Comparison of ENCODE assay signal across 8 mouse cellular contexts in genomic region chr12:21286712-21287650, GRCm38 (mm10). TPM values are rescaled to one million over a fixed set of nuclear protein-coding genes. Genes with fewer than 3 reads are reported as not detected.
DNase-seq lines count a peak whose midpoint lies in the region; ATAC-seq and TF ChIP-seq lines count a peak whose summit lies in the region.

No protein-coding gene starts in this region.

- no peak for TF ChIP-seq CTCF in G1E (IDR thresholded peaks at IDR 0.05; ENCODE audit: low read depth, low read length)

- ATAC-seq in G1E (ENCODE audit: extremely low read depth, insufficient number of reproducible peaks, low FRiP score, poor library complexity, severe bottlenecking), result peak; percentile 18; the same call in 1 of the 2 replicates
- ATAC-seq in intestine, embryonic 16.5 days, result peak; percentile 49
- no peak for ATAC-seq in stomach, embryonic 15.5 days (ENCODE audit: insufficient read depth, low FRiP score, low read depth)

- peak overlapping the region; percentile 93 for H3K9ac ChIP-seq in intestine, embryonic 16.5 days (ENCODE audit: low read depth, low read length)
- peak overlapping the region; percentile 79 for H3K9ac ChIP-seq in stomach, embryonic 15.5 days

- WGBS in forebrain, embryonic 10.5 days, result 40% methylated on average over 18 of the region's 18 CpGs
- WGBS in intestine, embryonic 16.5 days, result 27% methylated on average over 18 of the region's 18 CpGs
- WGBS in stomach, embryonic 15.5 days, result 27% methylated on average over 18 of the region's 18 CpGs

- H3K4me2 ChIP-seq in intestine, embryonic 16.5 days (ENCODE audit: low read depth, low read length), result peak overlapping the region; percentile 66
- H3K4me2 ChIP-seq in stomach, embryonic 15.5 days, result peak overlapping the region; percentile 62

- DNase-seq in kidney, adult 11 months, result peak; percentile 26
- no peak for DNase-seq in kidney, adult 8-10 months
- peak; percentile 43 for DNase-seq in G1E (ENCODE audit: low spot score)
- no peak for DNase-seq in forebrain, embryonic 10.5 days (ENCODE audit: extremely low spot score, low spot score)
- peak; percentile 48 for DNase-seq in lung, postnatal 25 days (ENCODE audit: low spot score)
- no peak for DNase-seq in retina, postnatal 1 day

- H3K9me3 ChIP-seq in G1E (replicated peaks), result no peaks in the 10 kb centered on the region
- no peaks in the 10 kb centered on the region for H3K9me3 ChIP-seq in forebrain, embryonic 10.5 days
- no peaks in the 10 kb centered on the region for H3K9me3 ChIP-seq in intestine, embryonic 16.5 days (ENCODE audit: control insufficient read depth, low read length)
- no peaks in the 10 kb centered on the region for H3K9me3 ChIP-seq in stomach, embryonic 15.5 days

- peak overlapping the region; percentile 92 for H3K27ac ChIP-seq in forebrain, embryonic 10.5 days
- peak overlapping the region; percentile 92 for H3K27ac ChIP-seq in intestine, embryonic 16.5 days (ENCODE audit: low read length)
- peak overlapping the region; percentile 93 for H3K27ac ChIP-seq in stomach, embryonic 15.5 days

- H3K4me3 ChIP-seq in G1E (ENCODE audit: low read depth, low read length), result peak overlapping the region; percentile 90
- peak overlapping the region; percentile 84 for H3K4me3 ChIP-seq in forebrain, embryonic 10.5 days
- peak overlapping the region; percentile 93 for H3K4me3 ChIP-seq in intestine, embryonic 16.5 days (ENCODE audit: low read length)
- peak overlapping the region; percentile 72 for H3K4me3 ChIP-seq in stomach, embryonic 15.5 days (replicated peaks)

- H3K4me1 ChIP-seq in G1E (ENCODE audit: insufficient read depth, low read depth, low read length), result peaks cover 40% of the 10 kb centered on the region
- peaks cover 19% of the 10 kb centered on the region for H3K4me1 ChIP-seq in forebrain, embryonic 10.5 days
- peaks cover 7% of the 10 kb centered on the region for H3K4me1 ChIP-seq in intestine, embryonic 16.5 days (ENCODE audit: control insufficient read depth, insufficient read depth, low read length)
- H3K4me1 ChIP-seq in stomach, embryonic 15.5 days, result peaks cover 9% of the 10 kb centered on the region

- peaks cover 56% of the 10 kb centered on the region for H3K36me3 ChIP-seq in G1E (replicated peaks)
- peaks cover 36% of the 10 kb centered on the region for H3K36me3 ChIP-seq in forebrain, embryonic 10.5 days (replicated peaks)
- peaks cover 4% of the 10 kb centered on the region; the same call in 1 of the 2 replicates for H3K36me3 ChIP-seq in intestine, embryonic 16.5 days (ENCODE audit: control insufficient read depth, insufficient read depth, low read length)
- H3K36me3 ChIP-seq in stomach, embryonic 15.5 days, result peaks cover 9% of the 10 kb centered on the region; the same call in 1 of the 2 replicates

- no peaks in the 10 kb centered on the region for H3K27me3 ChIP-seq in G1E (ENCODE audit: insufficient read depth, low read length)
- H3K27me3 ChIP-seq in forebrain, embryonic 10.5 days (ENCODE audit: poor library complexity, severe bottlenecking), result no peaks in the 10 kb centered on the region
- H3K27me3 ChIP-seq in intestine, embryonic 16.5 days (replicated peaks; ENCODE audit: control insufficient read depth, insufficient read depth, low read length), result no peaks in the 10 kb centered on the region
- H3K27me3 ChIP-seq in stomach, embryonic 15.5 days (replicated peaks), result no peaks in the 10 kb centered on the region

RNA-seq across cellular contexts. Expression of gene Itgb1bp1, which starts 0.9 kb away (rescaled TPM):
- 19.8 and 29.5 TPM in 2 replicates for total RNA-seq in G1E (2014; fragmentation: Nextera tagmentation)
- 42.8 and 43.0 TPM in 2 replicates for total RNA-seq in G1E (2017)
- 15.4 and 17.1 TPM in 2 replicates for polyA plus RNA-seq in G1E (2012)
- polyA plus RNA-seq in forebrain, embryonic 10.5 days (2016; fragmentation: Nextera tagmentation; extraction: Ambion mirVana), result 38.7 and 44.2 TPM in 2 replicates
- 40.1 and 42.5 TPM in 2 replicates for polyA plus RNA-seq in intestine, embryonic 16.5 days (2015; fragmentation: Nextera tagmentation; extraction: Ambion mirVana)
- polyA plus RNA-seq in stomach, embryonic 15.5 days (2015; fragmentation: Nextera tagmentation; extraction: Ambion mirVana), result 42.5 and 49.7 TPM in 2 replicates

RNA-seq across cellular contexts. Expression of gene Cpsf3, which starts 1.8 kb away (rescaled TPM):
- total RNA-seq in G1E (2014; fragmentation: Nextera tagmentation) (165 and 172 TPM in 2 replicates), G1E (2017) (109 and 113 TPM in 2 replicates)
- 7.6 and 10.1 TPM in 2 replicates for polyA plus RNA-seq in G1E (2012)
- polyA plus RNA-seq in forebrain, embryonic 10.5 days (2016; fragmentation: Nextera tagmentation; extraction: Ambion mirVana), result 139 and 149 TPM in 2 replicates
- polyA plus RNA-seq in intestine, embryonic 16.5 days (2015; fragmentation: Nextera tagmentation; extraction: Ambion mirVana), result 94.2 and 105 TPM in 2 replicates
- polyA plus RNA-seq in stomach, embryonic 15.5 days (2015; fragmentation: Nextera tagmentation; extraction: Ambion mirVana), result 101 and 106 TPM in 2 replicates

RNA-seq across cellular contexts. Expression of gene Iah1, which starts 29.2 kb away (rescaled TPM):
- total RNA-seq in G1E (2014; fragmentation: Nextera tagmentation) (27.8 and 35.7 TPM in 2 replicates), G1E (2017) (49.5 and 62.6 TPM in 2 replicates)
- polyA plus RNA-seq in G1E (2012), result 108 and 111 TPM in 2 replicates
- 44.5 and 48.9 TPM in 2 replicates for polyA plus RNA-seq in forebrain, embryonic 10.5 days (2016; fragmentation: Nextera tagmentation; extraction: Ambion mirVana)
- 82.5 and 92.3 TPM in 2 replicates for polyA plus RNA-seq in intestine, embryonic 16.5 days (2015; fragmentation: Nextera tagmentation; extraction: Ambion mirVana)
- polyA plus RNA-seq in stomach, embryonic 15.5 days (2015; fragmentation: Nextera tagmentation; extraction: Ambion mirVana), result 48.5 and 57.6 TPM in 2 replicates

Comparison
In these comparisons a context has a peak if more than half of its experiments do, and no peak if none do; other contexts are left out.
1. DNase-seq: peak in kidney, adult 11 months (single experiment), G1E (single experiment) and lung, postnatal 25 days (single experiment); none in kidney, adult 8-10 months (0 of 2), forebrain, embryonic 10.5 days (single experiment) and retina, postnatal 1 day (single experiment).
2. Peak in every context shown above with its lines, with median percentiles within 50 percentile points of each other: H3K4me3 ChIP-seq and H3K27ac ChIP-seq.